23 mouse cellular contexts compared by ENCODE assay signal in genomic region chr1:19639136-19639535, GRCm38 (mm10).
"Had no signal": no experiment of that assay in that cellular context is flagged by ENCODE, and none has a peak within 500 bp of the region (broad histone marks: within the 10 kb centered on the region; RNA-seq: fewer than 3 reads in every experiment).

No protein-coding gene starts in this region.

- H3K27me3 ChIP-seq: liver, embryonic 13.5 days; liver, embryonic 15.5 days; lung, embryonic 15.5 days; megakaryocyte, embryonic 14.5 days; neural tube, embryonic 13.5 days; neural tube, embryonic 15.5 days; stomach, embryonic 15.5 days had no signal

- ATAC-seq: liver, postnatal 0 days; lung, postnatal 0 days had no signal

- H3K27ac ChIP-seq: liver, embryonic 13.5 days; liver, embryonic 15.5 days; lung, embryonic 15.5 days; macrophage; neural tube, embryonic 13.5 days; neural tube, embryonic 15.5 days; stomach, embryonic 15.5 days; stomach, postnatal 0 days had no signal

- H3K9ac ChIP-seq: liver, embryonic 13.5 days; liver, embryonic 15.5 days; liver, postnatal 0 days; lung, embryonic 15.5 days; neural tube, embryonic 13.5 days; neural tube, embryonic 15.5 days; stomach, embryonic 15.5 days had no signal

- H3K4me2 ChIP-seq: liver, embryonic 11.5 days; liver, embryonic 13.5 days; liver, embryonic 15.5 days; lung, embryonic 15.5 days; neural tube, embryonic 13.5 days; neural tube, embryonic 15.5 days; stomach, embryonic 15.5 days had no signal

- H3K36me3 ChIP-seq: liver, embryonic 13.5 days; liver, embryonic 15.5 days; lung, embryonic 15.5 days; neural tube, embryonic 13.5 days; neural tube, embryonic 15.5 days; stomach, embryonic 15.5 days had no signal

- H3K9me3 ChIP-seq: liver, embryonic 13.5 days; liver, embryonic 15.5 days; lung, embryonic 15.5 days; megakaryocyte, embryonic 14.5 days; neural tube, embryonic 13.5 days; neural tube, embryonic 15.5 days; stomach, embryonic 15.5 days had no signal

- H3K4me3 ChIP-seq: liver, embryonic 13.5 days; liver, embryonic 15.5 days; lung, embryonic 15.5 days; megakaryocyte, embryonic 14.5 days; myocyte; neural tube, embryonic 13.5 days; neural tube, embryonic 15.5 days; stomach, embryonic 15.5 days had no signal

- DNase-seq: liver, embryonic 13.5 days; liver, postnatal 0 days; lung, adult 2 months; lung, postnatal 14 days; lung, postnatal 36 days; retina, postnatal 1 day; right cerebral cortex, adult 18-20 months; right cerebral cortex, postnatal 25 days; right cerebral cortex, postnatal 4 days; thymus, adult 2 months; thymus, postnatal 25 days; thymus, postnatal 4 days had no signal

- H3K4me1 ChIP-seq: liver, embryonic 13.5 days; liver, embryonic 15.5 days; lung, embryonic 15.5 days; megakaryocyte, embryonic 14.5 days; neural tube, embryonic 13.5 days; neural tube, embryonic 15.5 days; stomach, embryonic 15.5 days had no signal
